Mouse (Mus musculus): ENCODE measurements at regions not wholly inside any gene's neighbourhood (a gene's known extent, or its start where the extent isn't known, plus 50 kb on each side); places are given as distances from the start of the nearest gene placed in this dataset.
A peak's percentile ranks its signal among the peaks of the same experiment; 100 is the strongest.

GRCm38 (mm10) chr8:100942680-100943427, 1526.6 kb upstream of the Cdh8 start:
- H3K27ac ChIP-seq: no peak overlapping the region
- no peak overlapping the region for H3K9ac ChIP-seq (ENCODE audit: low read depth, low read length)
- no peaks in the 10 kb centered on the region for H3K36me3 ChIP-seq (ENCODE audit: insufficient read depth, low read length)
- TF ChIP-seq CTCF (IDR thresholded peaks at IDR 0.05; ENCODE audit: low read depth): peak; percentile 46
- WGBS: 65% methylated on average over 6 of the region's 6 CpGs
- H3K9me3 ChIP-seq (replicated peaks; ENCODE audit: low read length): no peaks in the 10 kb centered on the region
- H3K4me1 ChIP-seq (replicated peaks; ENCODE audit: insufficient read depth, low read length): no peaks in the 10 kb centered on the region
- H3K4me2 ChIP-seq (ENCODE audit: low read length): no peak overlapping the region
- ATAC-seq (replicated peaks; ENCODE audit: low FRiP score, low read depth): no peak
- H3K4me3 ChIP-seq (replicated peaks; ENCODE audit: low read depth, low read length): no peak overlapping the region
- no peaks in the 10 kb centered on the region for H3K27me3 ChIP-seq (ENCODE audit: insufficient read depth, low read length)
- DNase-seq (ENCODE audit: low spot score): peak; percentile 14

GRCm38 (mm10) chr8:100939533-100939932, 1523.3 kb upstream of the Cdh8 start:
- H3K27me3 ChIP-seq (ENCODE audit: insufficient read depth, low read length): no peaks in the 10 kb centered on the region
- no peak overlapping the region for H3K9ac ChIP-seq (ENCODE audit: low read depth, low read length)
- DNase-seq (ENCODE audit: low spot score) (no peak), ATAC-seq (replicated peaks; ENCODE audit: low FRiP score, low read depth) (no peak)
- H3K4me1 ChIP-seq (replicated peaks; ENCODE audit: insufficient read depth, low read length): no peaks in the 10 kb centered on the region
- TF ChIP-seq CTCF (IDR thresholded peaks at IDR 0.05; ENCODE audit: low read depth): no peak
- no peak overlapping the region for H3K27ac ChIP-seq
- H3K4me3 ChIP-seq (replicated peaks; ENCODE audit: low read depth, low read length): no peak overlapping the region
- H3K4me2 ChIP-seq (ENCODE audit: low read length): no peak overlapping the region
- 40% methylated on average over 4 of the region's 4 CpGs for WGBS
- no peaks in the 10 kb centered on the region for H3K36me3 ChIP-seq (ENCODE audit: insufficient read depth, low read length)
- no peaks in the 10 kb centered on the region for H3K9me3 ChIP-seq (replicated peaks; ENCODE audit: low read length)

GRCm38 (mm10) chr8:100890307-100890706, 1474.0 kb upstream of the Cdh8 start:
- 40% methylated on average over 3 of the region's 3 CpGs for WGBS
- peak; percentile 4 for DNase-seq (ENCODE audit: low spot score)
- 0 out of 2 replicates have a peak, but pooled peaks have one; percentile 10 for ATAC-seq (replicated peaks; ENCODE audit: low FRiP score, low read depth)

GRCm38 (mm10) chr8:100865624-100866023, 1449.4 kb upstream of the Cdh8 start:
- ATAC-seq (replicated peaks; ENCODE audit: low FRiP score, low read depth): no peak
- 78% methylated on average over 6 of the region's 6 CpGs for whole genome bisulfite sequencing
- no peaks in the 10 kb centered on the region for H3K36me3 ChIP-seq (ENCODE audit: insufficient read depth, low read length)
- no peak overlapping the region for H3K27ac ChIP-seq
- no peak overlapping the region for H3K4me3 ChIP-seq (replicated peaks; ENCODE audit: low read depth, low read length)
- no peak overlapping the region for H3K4me2 ChIP-seq (ENCODE audit: low read length)
- no peak overlapping the region for H3K9ac ChIP-seq (ENCODE audit: low read depth, low read length)
- H3K4me1 ChIP-seq (replicated peaks; ENCODE audit: insufficient read depth, low read length): no peaks in the 10 kb centered on the region
- no peaks in the 10 kb centered on the region for H3K9me3 ChIP-seq (replicated peaks; ENCODE audit: low read length)
- DNase-seq (ENCODE audit: low spot score): no peak
- H3K27me3 ChIP-seq (ENCODE audit: insufficient read depth, low read length): no peaks in the 10 kb centered on the region
- no peak for TF ChIP-seq CTCF (IDR thresholded peaks at IDR 0.05; ENCODE audit: low read depth)

More at GRCm38 (mm10) chr8:100890307-100890706, 1474.0 kb upstream of the Cdh8 start:
- Histone ChIP-seq H3K9ac (ENCODE audit: low read depth, low read length) (no peak overlapping the region), H3K4me3 (replicated peaks; ENCODE audit: low read depth, low read length) (no peak overlapping the region), H3K27me3 (ENCODE audit: insufficient read depth, low read length) (no peaks in the 10 kb centered on the region), H3K4me2 (ENCODE audit: low read length) (no peak overlapping the region), H3K4me1 (replicated peaks; ENCODE audit: insufficient read depth, low read length) (no peaks in the 10 kb centered on the region), H3K27ac (no peak overlapping the region), H3K36me3 (ENCODE audit: insufficient read depth, low read length) (no peaks in the 10 kb centered on the region), H3K9me3 (replicated peaks; ENCODE audit: low read length) (no peaks in the 10 kb centered on the region)
- no peak for TF ChIP-seq CTCF (IDR thresholded peaks at IDR 0.05; ENCODE audit: low read depth)

DNA sequence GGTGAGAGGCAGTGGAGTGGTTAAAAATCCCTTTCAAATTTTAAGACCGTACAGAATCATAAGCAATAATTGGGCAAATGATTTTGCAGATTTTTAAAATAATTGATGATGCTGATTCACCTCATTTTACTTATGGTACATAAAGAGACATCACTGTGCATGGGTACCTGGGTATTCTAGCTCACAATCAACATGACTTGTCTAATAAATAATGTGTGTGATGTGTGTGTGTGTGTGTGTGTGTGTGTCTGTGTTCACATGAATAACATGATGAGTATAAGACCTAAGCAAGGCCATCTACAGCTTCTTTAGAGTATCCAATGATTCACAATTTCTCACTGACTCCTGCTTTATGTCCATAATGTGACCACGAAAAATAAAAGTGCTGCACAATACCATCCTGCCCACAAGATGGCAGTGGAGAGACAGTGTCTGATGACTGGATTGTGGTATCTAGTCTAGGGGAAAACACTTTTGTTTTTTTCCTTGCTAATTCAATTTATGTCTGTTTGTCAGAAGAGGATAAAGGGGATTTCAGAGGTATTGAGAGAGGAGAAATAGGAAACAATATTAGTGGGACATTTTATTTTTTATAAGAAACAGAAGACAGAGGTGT, 1434.7 kb upstream of the Cdh8 start:
- WGBS: 49% methylated on average over 2 of the region's 2 CpGs
- DNase-seq (ENCODE audit: low spot score): peak; percentile 73
- H3K27ac ChIP-seq: no peak overlapping the region
- H3K4me1 ChIP-seq (replicated peaks; ENCODE audit: insufficient read depth, low read length): no peaks in the 10 kb centered on the region
- no peaks in the 10 kb centered on the region for H3K36me3 ChIP-seq (ENCODE audit: insufficient read depth, low read length)
- no peak overlapping the region for H3K9ac ChIP-seq (ENCODE audit: low read depth, low read length)
- no peak for ATAC-seq (replicated peaks; ENCODE audit: low FRiP score, low read depth)
- no peaks in the 10 kb centered on the region for H3K9me3 ChIP-seq (replicated peaks; ENCODE audit: low read length)
- TF ChIP-seq CTCF (IDR thresholded peaks at IDR 0.05; ENCODE audit: low read depth): peak; percentile 87
- no peak overlapping the region for H3K4me3 ChIP-seq (replicated peaks; ENCODE audit: low read depth, low read length)
- no peak overlapping the region for H3K4me2 ChIP-seq (ENCODE audit: low read length)
- no peaks in the 10 kb centered on the region for H3K27me3 ChIP-seq (ENCODE audit: insufficient read depth, low read length)
